Mouse (Mus musculus) gonadal fat pad, adult 2 months (tissue): ENCODE measurements around the gene Slc15a2. TPM values are rescaled to one million over a fixed set of nuclear protein-coding genes. Genes with fewer than 3 reads are reported as not detected.

ENCODE experiments used
- polyA plus RNA-seq: library from polyadenylated mRNA; depleted of rRNA; stranded (reverse); fragments of >200 nt; gene quantifications from 2 replicates; pipeline ENCODE4 v1.2.3, GENCODE M21; 2012; rRNA removed

Gene Slc15a2
- polyA plus RNA-seq, 1 experiment = 21.4 TPM

Other genes with a start within 250 kb of the Slc15a2 start
- gene Casr, start 222.8 kb downstream of the Slc15a2 start, polyA plus RNA-seq = 0.14 TPM in 1 of 2 replicates, not detected in the other
- 2.5 and 2.6 TPM in 2 replicates for gene Cd86, start 118.9 kb downstream of the Slc15a2 start, polyA plus RNA-seq
- 26.4 and 37.3 TPM in 2 replicates for gene Ildr1, start 91.0 kb downstream of the Slc15a2 start, polyA plus RNA-seq
- gene Iqcb1, start 43.4 kb upstream of the Slc15a2 start, polyA plus RNA-seq = 4.5 and 4.8 TPM in 2 replicates
- 0.65 and 1.0 TPM in 2 replicates for gene Eaf2, start 90.0 kb upstream of the Slc15a2 start, polyA plus RNA-seq
- gene Golgb1, start 90.2 kb upstream of the Slc15a2 start, polyA plus RNA-seq = 114 and 124 TPM in 2 replicates
- 11.1 and 11.4 TPM in 2 replicates for gene Hcls1, start 150.0 kb upstream of the Slc15a2 start, polyA plus RNA-seq
- 0.20 TPM in 1 of 2 replicates, not detected in the other for gene Fbxo40, start 205.5 kb upstream of the Slc15a2 start, polyA plus RNA-seq
- gene Polq, start 226.8 kb upstream of the Slc15a2 start, polyA plus RNA-seq = 0.18 and 0.20 TPM in 2 replicates